Mouse (Mus musculus) gonadal fat pad, adult 2 months (tissue): ENCODE measurements around the gene Otud6a. TPM values are rescaled to one million over a fixed set of nuclear protein-coding genes. Genes with fewer than 3 reads are reported as not detected.
"Not testable (repeated sequence)": the region's sequence is repeated elsewhere in the genome, so short reads cannot be mapped to it uniquely, and the experiment has no call there.

Experiments
- DNase-seq: peaks from one replicate; pipeline ENCODE4 v3.0.0-alpha.2; 2012; ENCODE audit warnings: low read depth
- polyA plus RNA-seq: library from polyadenylated mRNA; depleted of rRNA; stranded (reverse); fragments of >200 nt; gene quantifications from 2 replicates; pipeline ENCODE4 v1.2.3, GENCODE M21; 2012; rRNA removed

Otud6a gene
- polyA plus RNA-seq, result not detected in 2 replicates

- DNase-seq, result no peak
These were observed at the start of gene Otud6a for GRCm38 (mm10) chrX:100428693-100429092. TSS of gene Otud6a (plus strand) at chrX:100429013.

DNA sequence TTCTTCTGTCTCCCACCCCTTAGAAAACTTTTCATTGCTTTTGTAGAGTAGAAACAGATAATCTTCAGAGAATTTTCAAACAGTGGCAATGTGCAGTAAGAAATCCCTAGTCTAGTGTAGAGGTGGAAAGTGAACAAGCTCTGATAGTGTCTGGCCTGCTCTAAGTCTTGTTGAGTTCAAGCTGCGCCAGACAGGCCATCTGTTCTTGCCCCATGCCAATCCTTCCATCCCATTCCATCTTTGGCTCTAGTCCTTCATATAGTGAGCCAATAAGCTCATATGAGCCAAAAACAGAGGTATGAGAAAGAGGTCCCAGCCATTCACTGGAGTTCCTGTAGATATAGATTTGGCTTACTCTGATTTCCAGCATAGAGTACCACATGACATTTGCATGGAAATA is 38.9 kb upstream of the Otud6a start:
- no peak for DNase-seq

GRCm38 (mm10) chrX:100392304-100392703 is 36.5 kb upstream of the Otud6a start:
- no peak for DNase-seq

GRCm38 (mm10) chrX:100394223-100394861 is 34.5 kb upstream of the Otud6a start:
- no peak for DNase-seq

DNA sequence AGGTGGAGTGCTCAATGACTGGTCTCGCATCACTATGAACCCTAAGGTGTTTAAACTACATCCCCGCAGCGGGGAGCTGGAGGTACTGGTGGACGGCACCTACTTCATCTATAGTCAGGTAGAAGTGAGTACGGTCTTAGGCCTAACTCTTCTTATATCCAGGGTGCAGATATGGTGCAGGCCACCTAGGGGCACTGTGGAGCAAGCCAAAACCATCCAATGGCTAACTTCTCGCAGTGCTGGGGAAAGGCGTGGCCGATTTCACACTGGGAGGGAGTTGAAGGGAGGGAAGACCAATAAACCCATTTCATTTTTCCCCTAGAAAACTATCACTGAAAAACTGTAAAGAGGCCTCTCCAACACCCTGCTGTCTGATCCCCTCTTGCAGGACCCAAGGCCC is 33.8 kb upstream of the Otud6a start:
- DNase-seq, result no peak

DNA sequence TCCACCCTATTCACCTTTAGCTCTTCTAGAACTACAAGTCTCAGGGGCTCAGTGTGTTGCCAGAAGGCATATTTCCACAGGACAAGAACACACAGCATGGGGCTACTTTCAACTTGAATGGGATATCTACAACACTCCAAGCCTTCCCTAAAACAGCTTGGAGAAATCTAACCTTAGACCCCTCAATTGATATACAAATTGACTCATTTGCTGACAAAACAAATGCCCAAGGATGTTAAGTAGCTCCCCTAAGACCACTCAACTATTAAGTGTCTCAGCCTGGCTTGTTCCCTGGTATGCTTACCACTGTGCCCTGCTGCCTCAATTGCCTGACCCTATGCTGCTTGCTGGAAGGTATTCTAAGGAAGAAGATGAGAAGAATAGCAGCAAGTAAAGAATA is 27.9 kb upstream of the Otud6a start:
- no peak for DNase-seq

DNA sequence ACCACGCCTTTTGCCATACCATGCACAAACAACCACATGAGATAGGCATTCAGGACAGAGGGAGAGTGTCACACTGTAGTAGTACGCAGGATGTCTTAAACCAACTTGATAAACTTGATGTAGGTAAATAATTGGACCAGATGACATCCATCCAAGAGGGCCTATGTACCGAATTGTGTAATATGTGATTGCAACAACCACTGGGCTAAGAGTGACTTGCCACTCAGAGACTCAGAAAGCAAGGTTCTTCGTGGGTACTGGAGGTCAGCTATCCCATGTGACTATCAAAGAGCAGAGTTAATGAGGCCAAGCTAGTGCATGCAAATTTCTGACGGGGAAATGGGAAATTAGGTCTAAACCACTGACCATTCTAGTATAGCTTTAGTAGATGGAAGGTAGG is 27.2 kb upstream of the Otud6a start:
- DNase-seq, result no peak

DNA sequence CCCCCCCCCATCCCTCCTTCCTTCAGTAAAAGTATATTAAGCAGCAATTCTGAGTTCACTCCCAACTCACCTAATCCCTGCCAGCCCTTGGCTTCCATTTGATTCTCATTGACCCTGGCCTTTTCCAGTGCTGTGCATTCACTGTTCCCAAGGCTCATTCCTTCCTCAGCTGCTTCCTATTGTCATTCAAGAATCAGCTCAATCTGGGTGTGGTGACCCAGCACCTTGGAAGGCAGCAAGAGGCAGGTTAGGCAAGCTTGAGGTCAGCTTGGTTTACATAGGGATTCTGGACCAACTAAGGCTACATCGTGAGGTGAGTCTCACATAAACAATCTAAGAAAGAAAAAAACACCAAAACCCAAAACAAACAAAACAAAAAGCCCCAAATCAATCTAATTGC is 19.6 kb upstream of the Otud6a start:
- no peak for DNase-seq

GRCm38 (mm10) chrX:100432311-100432710 is 3.5 kb downstream of the Otud6a start:
- no peak for DNase-seq

DNA sequence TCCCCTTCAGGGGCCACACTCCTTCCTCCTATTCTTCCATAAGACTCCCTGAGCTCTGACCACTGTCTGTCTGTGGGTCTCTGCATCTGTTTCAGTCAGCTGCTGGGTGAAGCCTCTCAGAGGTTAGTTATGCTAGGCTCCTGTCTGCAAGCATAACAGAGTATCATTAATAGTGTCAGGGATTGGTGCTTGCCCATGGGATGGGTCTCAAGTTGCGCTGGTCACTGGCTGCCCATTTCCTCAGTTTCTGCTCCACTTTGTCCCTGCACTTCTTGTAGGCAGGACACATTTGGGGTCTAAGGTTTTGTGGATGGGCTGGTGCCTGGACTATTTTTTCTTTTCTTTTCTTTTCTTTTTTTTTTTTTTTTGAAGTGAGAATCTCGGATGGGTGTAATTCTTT is 13.8 kb downstream of the Otud6a start, which contains the start of gene Awat2:
Awat2 (minus strand) TSS at position 101 of the 400 bp plus-strand sequence.
- not testable (repeated sequence) for DNase-seq

DNA sequence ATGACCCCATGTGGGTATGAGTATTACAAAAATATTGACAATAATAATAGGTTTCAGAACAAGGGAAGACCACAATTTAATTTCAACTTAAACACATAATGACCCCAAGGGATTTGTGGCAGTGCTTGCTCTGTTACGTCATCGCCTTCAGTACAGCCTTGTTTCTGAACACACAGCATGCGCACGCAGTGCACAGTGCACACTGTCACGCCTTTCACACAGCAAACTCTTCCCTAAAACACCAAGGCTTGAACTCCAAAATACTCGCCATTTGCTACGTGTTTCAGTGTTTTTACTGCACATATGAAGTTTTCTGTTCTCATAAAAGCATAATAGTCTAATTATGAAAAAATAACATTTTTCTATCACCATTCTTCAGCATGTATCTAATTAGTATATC is 14.7 kb downstream of the Otud6a start:
- no peak for DNase-seq

DNA sequence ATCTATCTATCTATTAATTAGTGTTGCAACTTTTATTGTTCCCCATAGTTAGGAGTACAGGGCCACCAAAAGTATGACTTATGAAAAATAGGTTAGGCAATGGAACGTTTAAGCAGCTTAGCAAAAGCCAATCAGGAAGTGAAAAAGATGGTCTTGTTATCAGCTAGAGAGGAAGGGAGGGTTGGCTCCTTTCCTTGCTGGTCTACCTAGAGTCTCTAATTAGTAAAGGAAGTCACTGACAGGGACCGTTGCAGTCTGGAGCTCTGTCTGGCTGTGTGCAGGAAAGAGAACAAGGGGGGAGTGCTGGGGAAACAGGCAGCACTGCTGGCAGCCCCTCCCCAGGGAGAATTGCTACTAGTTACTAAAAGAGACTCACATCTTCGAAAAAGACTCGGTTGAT is 39.2 kb downstream of the Otud6a start:
- no peak for DNase-seq

DNA sequence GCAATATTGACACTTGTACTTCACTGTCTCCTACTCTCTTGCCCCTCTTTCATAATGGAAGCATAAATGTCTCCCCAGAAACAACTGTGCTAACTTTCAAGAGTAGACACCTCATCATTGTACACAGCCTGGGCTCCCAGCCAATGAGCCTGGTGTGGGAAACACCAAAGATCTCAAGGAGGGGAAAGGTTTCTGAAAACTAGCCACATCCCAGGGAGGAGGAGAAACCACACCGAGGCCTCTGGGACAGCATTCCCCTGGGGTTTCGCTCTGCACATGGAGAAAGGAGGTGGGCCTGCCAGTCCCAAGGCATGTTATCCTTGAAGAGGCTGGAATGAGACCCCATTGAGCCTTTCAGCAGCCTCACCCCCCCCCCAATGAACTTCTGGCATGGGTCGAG is 41.3 kb downstream of the Otud6a start:
- DNase-seq, result no peak

- no peak for DNase-seq
These were observed 42.7 kb downstream of the Otud6a start for GRCm38 (mm10) chrX:100471491-100471890.

DNA sequence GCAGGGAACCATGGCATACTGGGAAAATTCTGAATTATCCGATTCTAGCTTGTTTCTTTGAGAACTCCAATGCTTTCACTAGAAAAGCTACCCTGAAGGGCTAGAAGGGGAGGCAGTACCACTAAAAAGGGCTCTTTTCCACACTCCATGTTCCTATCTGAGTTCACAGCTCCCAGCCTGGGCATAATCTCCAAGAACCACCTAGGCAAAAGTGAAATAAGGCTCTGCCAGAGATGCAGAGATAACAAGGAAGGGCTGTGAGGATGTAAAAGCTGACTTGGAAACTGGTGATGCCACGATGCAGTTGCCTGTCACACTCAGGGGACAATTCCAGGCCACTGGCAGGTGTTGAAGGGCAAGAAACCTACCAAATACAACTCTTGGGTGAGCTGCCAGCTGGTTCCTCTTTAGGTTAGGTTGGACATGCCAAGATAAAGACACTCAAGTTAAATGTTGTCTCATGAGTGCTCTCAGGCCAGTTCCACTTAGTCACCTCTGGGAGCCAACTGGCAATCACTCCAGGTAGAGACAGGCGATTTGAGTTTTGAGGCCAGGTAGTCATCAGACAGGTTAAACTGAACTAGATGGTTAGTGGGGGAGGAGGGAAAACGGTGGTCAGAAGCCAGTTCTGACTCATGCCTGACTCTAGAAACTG is 46.9 kb downstream of the Otud6a start:
- DNase-seq, result peak; percentile 70

Other genes starting within 250 kb of the Otud6a start
- 0.42 and 0.66 TPM in 2 replicates for gene Awat2, start 13.7 kb downstream of the Otud6a start, polyA plus RNA-seq
- 33.3 and 33.6 TPM in 2 replicates for gene Igbp1, start 65.3 kb downstream of the Otud6a start, polyA plus RNA-seq
- gene Dgat2l6, start 95.8 kb downstream of the Otud6a start, polyA plus RNA-seq, result not detected in 2 replicates
- gene Awat1, start 143.2 kb downstream of the Otud6a start, polyA plus RNA-seq, result not detected in 2 replicates
- gene P2ry4, start 165.9 kb downstream of the Otud6a start, polyA plus RNA-seq, result 0.03 TPM in 1 of 2 replicates, not detected in the other
- not detected in 2 replicates for gene Arr3, start 176.5 kb downstream of the Otud6a start, polyA plus RNA-seq
- 0.27 and 0.30 TPM in 2 replicates for gene Kif4, start 196.7 kb downstream of the Otud6a start, polyA plus RNA-seq
- gene Pdzd11, start 197.6 kb downstream of the Otud6a start, polyA plus RNA-seq, result 30.7 and 34.2 TPM in 2 replicates